Mouse (Mus musculus) 416B (cell line): ENCODE measurements around the gene Nkx2-5.

Experiments
- DNase-seq: peaks from one replicate; pipeline ENCODE4 v3.0.0; 2011; ENCODE audit warnings: low read depth

Nkx2-5 gene

GRCm38 (mm10) chr17:26788986-26789385 is 55.8 kb downstream of the Nkx2-5 start:
- DNase-seq: no peak
